Mouse (Mus musculus) kidney, embryonic 15.5 days (tissue): ENCODE data around the gene Lsm14b. TPM values are rescaled to one million over a fixed set of nuclear protein-coding genes. Genes with fewer than 3 reads are reported as not detected.

Source experiments
- ATAC-seq: fragments of 200-750 bp; cut with Nextera tagmentation; replicated peaks from 2 replicates; pipeline ENCODE4 v1.8.0; 2017; ENCODE audit warnings: moderate TSS enrichment; ENCODE audit not compliant: low FRiP score
- H3K27ac ChIP-seq: fragments of 300-500 bp; sonication (generic); 2 replicates; pipeline ENCODE4 v1.5.1; 2015; ENCODE audit warnings: mild to moderate bottlenecking, inconsistent platforms
- H3K27me3 ChIP-seq: fragments of 300-500 bp; sonication (generic); 2 replicates; pipeline ENCODE4 v1.6.1; 2015; ENCODE audit warnings: inconsistent platforms
- H3K36me3 ChIP-seq: fragments of 300-500 bp; sonication (generic); 2 replicates; pipeline ENCODE4 v1.6.1; 2015; ENCODE audit warnings: inconsistent platforms
- H3K4me1 ChIP-seq: fragments of 300-500 bp; sonication (generic); 2 replicates; pipeline ENCODE4 v1.6.1; 2015; ENCODE audit warnings: inconsistent platforms
- H3K4me2 ChIP-seq: fragments of 300-500 bp; sonication (generic); 2 replicates; pipeline ENCODE4 v1.6.1; 2015; ENCODE audit warnings: moderate library complexity, mild to moderate bottlenecking, inconsistent platforms
- H3K4me3 ChIP-seq: fragments of 300-500 bp; sonication (generic); replicated peaks from 2 replicates; pipeline ENCODE4 v1.5.1; 2015; ENCODE audit warnings: mild to moderate bottlenecking, inconsistent platforms
- H3K9ac ChIP-seq: fragments of 300-500 bp; sonication (generic); 2 replicates; pipeline ENCODE4 v1.6.1; 2015; ENCODE audit warnings: mild to moderate bottlenecking, inconsistent platforms
- H3K9me3 ChIP-seq: fragments of 300-500 bp; sonication (generic); replicated peaks from 2 replicates; pipeline ENCODE4 v1.6.1; 2016; ENCODE audit warnings: inconsistent platforms
- WGBS: fragments of 180-500 bp; shearing (Covaris S2); methylation state at CpG from one replicate; pipeline ENCODE4 v1.1.7; 2015; ENCODE audit warnings: mixed read lengths; 5-methylcytosine and 5-hydroxymethylcytosine counted together
- polyA plus RNA-seq: library from polyadenylated mRNA; unstranded; fragments of >200 nt; fragmentation: Nextera tagmentation; extraction: Ambion mirVana; gene quantifications from 2 replicates; pipeline ENCODE4 v1.2.1, GENCODE M21; 2015

The Lsm14b gene
- polyA plus RNA-seq, 1 experiment from 2014 or later = 9.5 TPM

- H3K4me2 ChIP-seq = peak overlapping the region; percentile 93
- peak overlapping the region; percentile 97 for H3K27ac ChIP-seq
- WGBS = under 1% methylated on average over 66 of the region's 66 CpGs
- H3K4me1 ChIP-seq = peaks cover 41% of the 10 kb centered on the region
- H3K4me3 ChIP-seq = peak overlapping the region; percentile 99
- peak; percentile 65 for ATAC-seq
- H3K9me3 ChIP-seq = no peaks in the 10 kb centered on the region
- no peaks in the 10 kb centered on the region for H3K27me3 ChIP-seq
- peak overlapping the region; percentile 84 for H3K9ac ChIP-seq
- peaks cover 30% of the 10 kb centered on the region for H3K36me3 ChIP-seq
These were observed 18.2 kb downstream of the Lsm14b start for GRCm38 (mm10) chr2:180042858-180043515.

GRCm38 (mm10) chr2:180045283-180045682 is 20.5 kb downstream of the Lsm14b start:
- Histone ChIP-seq H3K27ac (no peak overlapping the region), H3K27me3 (no peaks in the 10 kb centered on the region), H3K4me2 (no peak overlapping the region), H3K4me3 (no peak overlapping the region), H3K9me3 (no peaks in the 10 kb centered on the region), H3K4me1 (peaks cover 33% of the 10 kb centered on the region), H3K9ac (no peak overlapping the region), H3K36me3 (peaks cover 11% of the 10 kb centered on the region)
- no peak for ATAC-seq
- 36% methylated on average over 4 of the region's 4 CpGs for WGBS

GRCm38 (mm10) chr2:180047580-180047979 is 22.8 kb downstream of the Lsm14b start:
- no peak overlapping the region for H3K4me2 ChIP-seq
- H3K4me1 ChIP-seq = peaks cover 30% of the 10 kb centered on the region
- H3K4me3 ChIP-seq = no peak overlapping the region
- no peak overlapping the region for H3K9ac ChIP-seq
- no peaks in the 10 kb centered on the region for H3K27me3 ChIP-seq
- no peak for ATAC-seq
- H3K9me3 ChIP-seq = no peaks in the 10 kb centered on the region
- no peak overlapping the region for H3K27ac ChIP-seq
- peaks cover 12% of the 10 kb centered on the region for H3K36me3 ChIP-seq
- 95% methylated on average over 3 of the region's 3 CpGs for WGBS

GRCm38 (mm10) chr2:180047980-180048635 is 23.3 kb downstream of the Lsm14b start:
- Histone ChIP-seq H3K4me1 (peaks cover 28% of the 10 kb centered on the region), H3K9me3 (no peaks in the 10 kb centered on the region), H3K4me3 (no peak overlapping the region), H3K27ac (no peak overlapping the region), H3K4me2 (no peak overlapping the region), H3K9ac (no peak overlapping the region), H3K27me3 (no peaks in the 10 kb centered on the region), H3K36me3 (peaks cover 18% of the 10 kb centered on the region)
- ATAC-seq = no peak
- 93% methylated on average over 18 of the region's 18 CpGs for WGBS

- H3K4me1 ChIP-seq = peaks cover 9% of the 10 kb centered on the region; the same call in 1 of the 2 replicates
- 26% methylated on average over 5 of the region's 5 CpGs for WGBS
- no peak overlapping the region for H3K4me2 ChIP-seq
- no peak overlapping the region for H3K9ac ChIP-seq
- ATAC-seq = peak; percentile 30; the same call in 1 of the 2 replicates
- no peak overlapping the region for H3K4me3 ChIP-seq
- H3K27ac ChIP-seq = no peak overlapping the region
- peaks cover 46% of the 10 kb centered on the region for H3K36me3 ChIP-seq
- H3K9me3 ChIP-seq = no peaks in the 10 kb centered on the region
- H3K27me3 ChIP-seq = no peaks in the 10 kb centered on the region
These were observed 26.2 kb downstream of the Lsm14b start for GRCm38 (mm10) chr2:180050986-180051385.

- no peak overlapping the region for H3K4me3 ChIP-seq
- no peak overlapping the region for H3K27ac ChIP-seq
- H3K9ac ChIP-seq = no peak overlapping the region
- H3K9me3 ChIP-seq = no peaks in the 10 kb centered on the region
- 88% methylated on average over 14 of the region's 14 CpGs for WGBS
- H3K4me1 ChIP-seq = peaks cover 9% of the 10 kb centered on the region; the same call in 1 of the 2 replicates
- peaks cover 52% of the 10 kb centered on the region for H3K36me3 ChIP-seq
- no peak overlapping the region for H3K4me2 ChIP-seq
- H3K27me3 ChIP-seq = no peaks in the 10 kb centered on the region
- no peak for ATAC-seq
These were observed 27.4 kb downstream of the Lsm14b start for GRCm38 (mm10) chr2:180051986-180052733.

- Histone ChIP-seq H3K9ac (no peak overlapping the region), H3K4me2 (no peak overlapping the region), H3K4me3 (no peak overlapping the region), H3K4me1 (peaks cover 9% of the 10 kb centered on the region; the same call in 1 of the 2 replicates), H3K36me3 (peaks cover 56% of the 10 kb centered on the region), H3K9me3 (no peaks in the 10 kb centered on the region), H3K27ac (no peak overlapping the region), H3K27me3 (no peaks in the 10 kb centered on the region)
- no peak for ATAC-seq
- WGBS = 90% methylated on average over 9 of the region's 9 CpGs
These were observed 28.2 kb downstream of the Lsm14b start for GRCm38 (mm10) chr2:180053001-180053400.

GRCm38 (mm10) chr2:180063338-180064131 is 38.7 kb downstream of the Lsm14b start:
- H3K9ac ChIP-seq = no peak overlapping the region
- no peak for ATAC-seq
- H3K9me3 ChIP-seq = no peaks in the 10 kb centered on the region
- WGBS = 96% methylated on average over 11 of the region's 11 CpGs
- H3K27me3 ChIP-seq = no peaks in the 10 kb centered on the region
- H3K4me1 ChIP-seq = no peaks in the 10 kb centered on the region
- H3K36me3 ChIP-seq = peaks cover 77% of the 10 kb centered on the region
- H3K4me3 ChIP-seq = no peak overlapping the region
- no peak overlapping the region for H3K27ac ChIP-seq
- H3K4me2 ChIP-seq = no peak overlapping the region

- Histone ChIP-seq H3K4me2 (peak overlapping the region; percentile 77), H3K4me1 (peaks cover 11% of the 10 kb centered on the region), H3K27ac (peak overlapping the region; percentile 83), H3K4me3 (peak overlapping the region; percentile 84), H3K36me3 (peaks cover 29% of the 10 kb centered on the region), H3K9me3 (no peaks in the 10 kb centered on the region), H3K9ac (peak overlapping the region; percentile 64), H3K27me3 (no peaks in the 10 kb centered on the region)
- WGBS = 32% methylated on average over 20 of the region's 20 CpGs
- ATAC-seq = no peak; the same call in 1 of the 2 replicates
These were observed 45.1 kb downstream of the Lsm14b start for GRCm38 (mm10) chr2:180069770-180070480.

GRCm38 (mm10) chr2:180070481-180071453 is 46.0 kb downstream of the Lsm14b start, which contains the start of gene Mtg2:
Gene Mtg2 (plus strand): TSS chr2:180070588.
- peak within 1 kb of the TSS; percentile 64 for H3K9ac ChIP-seq
- ATAC-seq = peak; percentile 97
- peak within 1 kb of the TSS; percentile 77 for H3K4me2 ChIP-seq
- peak within 1 kb of the TSS; percentile 84 for H3K4me3 ChIP-seq
- WGBS = 5% methylated on average over 58 of the region's 58 CpGs
- peak within 1 kb of the TSS; percentile 83 for H3K27ac ChIP-seq
- no peaks in the 10 kb centered on the region for H3K27me3 ChIP-seq
- H3K4me1 ChIP-seq = peaks cover 11% of the 10 kb centered on the region
- H3K9me3 ChIP-seq = no peaks in the 10 kb centered on the region
- peaks cover 24% of the 10 kb centered on the region for H3K36me3 ChIP-seq
